Mouse (Mus musculus): ENCODE data around the gene Itgal.
"Not testable (repeated sequence)": the region's sequence is repeated elsewhere in the genome, so short reads cannot be mapped to it uniquely, and the experiment has no call there.

The Itgal gene

DNA sequence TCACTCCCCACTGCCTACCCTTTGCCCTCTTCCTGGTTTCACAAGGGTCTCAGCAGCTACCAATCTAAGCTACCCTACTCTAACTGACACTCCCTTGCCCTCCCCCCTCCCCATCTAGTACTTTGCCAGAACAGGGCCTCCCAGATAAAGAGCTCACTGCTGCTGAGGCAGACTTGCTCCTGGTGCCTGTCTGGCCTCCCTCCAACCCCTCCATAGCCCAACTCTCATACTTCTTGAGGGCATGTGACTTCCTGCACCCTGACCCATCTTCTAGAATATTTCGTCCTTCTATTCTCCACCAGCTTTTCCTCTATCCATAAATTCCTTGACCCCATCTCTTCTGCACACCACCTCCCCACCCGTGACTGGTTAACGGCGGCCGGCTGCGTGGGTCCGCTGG, 46.8 kb downstream of the Itgal start:
- no peak for DNase-seq (ENCODE audit: low spot score)

DNA sequence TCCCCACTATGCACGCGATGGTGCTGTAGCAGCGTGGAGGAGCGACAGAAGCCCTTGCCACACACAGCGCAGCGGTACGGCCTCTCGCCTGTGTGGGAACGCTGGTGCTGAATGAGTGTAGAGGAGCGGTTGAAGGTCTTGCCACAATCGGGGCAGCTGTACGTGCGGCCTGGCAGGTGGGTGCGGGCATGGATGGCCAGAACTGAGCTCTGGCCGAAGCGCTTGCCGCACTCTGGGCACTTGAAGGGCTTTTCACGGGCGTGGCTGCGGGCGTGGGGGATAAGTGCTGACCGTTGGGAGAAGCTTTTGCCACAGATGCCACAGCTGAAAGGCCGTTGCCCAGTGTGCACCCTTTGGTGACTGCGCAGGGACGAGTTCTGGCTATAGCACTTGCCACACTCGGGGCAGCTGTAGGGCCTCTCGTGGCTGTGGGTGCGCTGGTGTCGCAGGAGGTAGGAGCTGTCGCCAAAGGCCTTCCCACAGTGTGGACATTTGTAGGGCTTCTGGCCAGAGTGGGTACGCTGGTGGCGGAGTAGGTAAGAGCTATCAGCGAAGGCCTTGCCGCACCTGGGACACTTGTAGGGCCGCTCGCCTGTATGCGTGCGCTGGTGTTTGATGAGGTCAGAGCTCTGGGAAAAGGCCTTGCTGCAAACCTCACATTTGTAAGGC, 47.4 kb downstream of the Itgal start:
- DNase-seq (ENCODE audit: low spot score), result no peak

DNA sequence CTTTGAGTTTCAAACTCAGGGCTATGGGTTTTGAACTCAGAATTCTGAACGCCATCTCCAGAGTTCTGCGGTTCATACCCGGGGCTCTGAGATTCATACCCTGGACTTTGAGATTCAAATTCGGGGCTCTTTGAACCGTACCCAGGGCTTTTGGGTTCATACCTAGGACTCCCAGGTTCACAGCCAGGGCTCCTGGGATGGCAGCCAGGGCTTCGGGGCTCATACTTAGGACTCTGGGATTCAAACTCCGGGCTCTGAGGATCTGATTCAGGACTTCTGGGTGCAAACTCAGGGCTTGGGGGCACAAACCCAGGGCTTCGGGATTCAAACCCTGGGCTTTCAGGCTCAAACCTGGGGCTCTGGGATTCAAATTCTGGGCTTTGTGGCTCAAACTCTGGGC, 48.3 kb downstream of the Itgal start:
- no peak for DNase-seq (ENCODE audit: low spot score)

GRCm38 (mm10) chr7:127345092-127345491, 49.0 kb downstream of the Itgal start:
- no peak for DNase-seq (ENCODE audit: low spot score)

DNA sequence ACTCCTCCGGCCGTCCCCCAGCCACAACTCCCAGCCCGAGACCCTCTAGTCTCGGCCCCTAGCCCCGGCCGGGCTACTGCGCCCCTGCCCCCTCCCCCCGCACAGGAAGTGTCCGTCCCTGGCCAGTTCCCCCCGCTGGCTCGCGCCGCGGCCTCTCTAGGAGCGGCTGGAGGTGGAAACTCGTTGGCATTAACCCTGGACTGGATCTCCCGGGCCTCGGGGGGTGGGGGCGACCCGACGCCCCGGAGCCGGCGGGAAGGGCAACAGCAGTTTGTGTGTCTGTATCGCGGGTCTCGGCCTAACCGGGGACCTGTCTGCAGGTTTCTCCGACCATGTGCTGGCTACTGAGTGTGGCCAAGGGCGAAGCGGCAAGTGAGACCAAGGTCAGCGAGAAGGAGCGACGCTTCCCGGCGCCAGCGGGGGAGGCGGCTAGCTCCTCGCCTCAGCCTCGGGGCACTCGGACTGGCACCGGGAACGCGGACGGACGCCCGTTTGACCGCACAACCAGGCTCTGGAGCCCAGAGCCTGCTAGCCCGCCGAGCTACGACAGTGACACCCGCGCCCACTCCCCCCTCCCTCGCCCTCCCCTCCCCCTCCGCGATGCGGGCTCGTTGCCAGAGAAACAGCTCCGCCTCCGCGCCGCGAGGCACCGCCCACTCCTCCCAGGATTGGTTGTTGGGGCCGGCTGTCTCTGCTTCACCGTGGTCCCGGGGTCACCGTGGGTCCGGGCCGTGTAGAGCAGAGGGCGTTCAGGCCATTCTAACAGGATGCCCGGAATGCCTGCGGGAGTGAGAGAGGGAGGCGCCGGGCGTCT, 49.7 kb downstream of the Itgal start, which contains the start of gene Zfp768:
Gene Zfp768 (minus strand): TSS at position 78 of the 814 bp plus-strand sequence.
- peak; percentile 85 for DNase-seq (ENCODE audit: low spot score)

GRCm38 (mm10) chr7:127346676-127347075, 50.6 kb downstream of the Itgal start:
- no peak for DNase-seq (ENCODE audit: low spot score)

DNA sequence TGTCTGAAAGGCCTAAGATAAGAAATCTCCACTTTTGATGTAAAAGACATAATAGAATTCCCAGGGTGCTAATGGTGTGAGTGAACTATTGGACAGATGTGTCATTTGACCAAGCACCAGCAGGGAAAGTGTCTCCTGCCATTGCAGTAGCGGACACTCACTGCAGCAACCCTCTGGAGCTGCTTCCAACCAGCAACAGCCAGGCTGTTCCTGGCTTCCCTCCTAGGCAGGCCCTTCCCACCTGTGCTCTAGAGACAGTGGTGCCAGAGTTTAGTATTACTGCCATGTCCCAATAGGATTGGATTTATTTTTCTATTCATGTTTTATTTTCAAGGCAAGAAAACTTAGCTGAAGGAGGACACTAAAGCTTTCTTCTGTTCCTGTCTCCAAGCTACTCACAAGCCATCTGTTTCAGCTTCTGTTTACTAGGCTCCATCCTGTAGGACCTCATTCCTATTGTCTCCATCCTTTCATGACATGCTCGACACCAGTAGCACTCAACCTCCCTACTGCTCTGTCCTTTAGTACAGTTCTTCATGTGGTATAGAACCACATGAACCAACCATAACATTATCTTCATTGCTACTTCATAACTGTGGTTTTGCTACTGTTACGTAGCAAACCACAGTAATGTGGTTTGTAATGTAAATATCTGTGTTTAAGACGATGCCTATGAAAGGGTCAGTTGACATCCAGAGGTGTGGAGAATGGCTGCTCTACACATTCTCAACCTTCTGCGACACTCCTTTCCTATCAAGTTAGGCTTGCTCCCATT, 55.4 kb downstream of the Itgal start:
- no peak for DNase-seq (ENCODE audit: low spot score)

DNA sequence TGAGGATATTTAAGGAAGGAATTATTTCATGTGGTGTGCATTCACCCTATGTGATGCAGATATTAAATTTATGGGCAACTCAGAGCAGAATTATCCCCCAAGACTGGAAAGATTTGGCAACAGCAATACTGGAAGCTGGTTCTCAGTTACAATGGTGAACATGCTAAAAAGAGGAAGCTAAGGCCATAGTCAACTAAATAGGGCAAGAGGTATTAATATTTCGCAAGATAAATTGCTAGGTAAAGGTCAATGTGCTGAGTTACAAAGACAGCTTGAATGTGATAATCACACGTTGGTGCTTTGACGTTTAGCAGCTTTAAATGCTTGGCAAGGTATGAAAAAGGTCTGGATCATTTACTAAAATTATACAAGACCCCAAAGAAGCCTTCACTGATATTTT, 59.7 kb downstream of the Itgal start:
- DNase-seq (ENCODE audit: low spot score), result no peak

- no peak for DNase-seq (ENCODE audit: low spot score)
These were observed 61.8 kb downstream of the Itgal start for GRCm38 (mm10) chr7:127357871-127358270.

DNA sequence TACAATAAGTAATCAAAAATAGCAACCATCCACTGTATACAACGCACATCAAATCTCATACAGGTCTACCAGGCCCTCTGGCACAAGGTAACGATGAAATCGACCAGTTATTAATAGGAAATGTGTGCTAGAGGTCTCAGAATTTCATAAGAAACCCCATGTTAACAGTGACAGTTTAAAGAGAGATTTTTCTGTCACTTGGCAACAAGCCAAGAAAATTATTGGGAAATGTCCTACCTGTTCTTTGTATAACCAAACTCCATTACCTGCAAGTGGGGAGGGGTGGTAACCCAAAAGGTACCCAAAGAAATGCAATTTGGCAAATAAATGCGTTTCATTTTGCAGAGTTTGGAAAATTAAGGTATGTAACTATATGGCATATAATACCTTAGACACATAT, 62.4 kb downstream of the Itgal start:
- no peak for DNase-seq (ENCODE audit: low spot score)

- no peak for DNase-seq (ENCODE audit: low spot score)
These were observed 64.2 kb downstream of the Itgal start for GRCm38 (mm10) chr7:127360265-127360664.

DNA sequence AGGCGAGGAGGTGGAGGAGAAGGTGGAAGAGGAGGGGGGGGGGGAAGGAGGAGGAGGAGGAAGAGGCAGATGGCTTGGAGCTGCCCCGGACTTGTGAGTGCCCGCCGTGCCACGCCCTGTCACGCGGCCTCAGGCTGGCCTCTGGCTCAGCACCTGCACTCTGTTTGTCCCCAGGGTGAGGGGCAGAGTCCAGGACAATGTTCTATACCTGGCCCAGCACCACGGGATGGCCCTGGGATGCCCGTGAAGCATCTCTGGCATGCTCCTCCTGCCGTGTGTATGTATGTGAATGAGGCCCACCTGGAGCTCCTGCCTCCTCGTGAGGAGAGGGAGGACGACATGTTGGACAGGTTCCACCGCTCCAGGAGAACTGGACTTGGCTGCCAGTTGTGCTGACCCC, 65.4 kb downstream of the Itgal start:
- no peak for DNase-seq (ENCODE audit: low spot score)

GRCm38 (mm10) chr7:127362418-127362817, 66.4 kb downstream of the Itgal start:
- not testable (repeated sequence) for DNase-seq (ENCODE audit: low spot score)

- no peak for DNase-seq (ENCODE audit: low spot score)
These were observed 67.4 kb downstream of the Itgal start for GRCm38 (mm10) chr7:127363475-127363921.

- no peak for DNase-seq (ENCODE audit: low spot score)
These were observed 68.1 kb downstream of the Itgal start for GRCm38 (mm10) chr7:127364166-127364565.

DNA sequence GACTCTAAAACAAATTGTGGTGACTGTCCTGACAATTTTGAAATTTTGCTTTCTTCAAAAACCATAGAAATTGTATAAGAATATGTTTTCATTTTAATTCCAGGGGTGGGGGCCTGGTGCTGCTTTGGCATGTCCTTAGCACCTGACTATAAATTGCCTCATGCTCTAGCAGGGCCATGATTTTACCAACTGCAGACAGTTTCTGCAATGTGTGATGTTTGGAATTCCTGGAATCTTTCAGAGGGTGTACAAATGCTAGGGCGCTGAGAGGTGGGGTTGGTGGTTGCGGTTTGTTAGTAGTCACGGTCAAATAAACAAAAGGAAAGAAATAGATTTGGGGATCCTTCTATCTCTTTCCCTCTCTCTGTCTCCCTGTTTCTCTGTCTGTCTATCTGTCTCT, 70.2 kb downstream of the Itgal start:
- no peak for DNase-seq (ENCODE audit: low spot score)

DNA sequence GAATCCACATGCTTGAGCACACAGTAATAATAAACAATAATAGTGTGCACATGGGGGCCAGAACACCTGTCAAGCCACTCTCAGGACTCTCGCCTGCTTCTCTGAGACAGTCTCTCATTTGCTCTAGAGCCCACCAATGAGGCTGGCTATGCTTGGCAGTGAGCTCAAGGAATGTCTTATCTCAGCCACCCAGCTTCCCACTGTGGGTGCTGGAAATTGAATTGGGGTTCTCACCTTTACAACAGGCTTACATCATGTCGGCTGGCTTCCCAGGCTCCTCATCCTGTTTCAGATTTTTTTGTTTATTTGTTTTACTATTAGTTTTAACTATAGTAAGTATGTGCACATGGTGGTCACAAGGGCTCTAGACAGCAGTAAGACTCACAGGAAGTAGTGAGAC, 75.2 kb downstream of the Itgal start:
- DNase-seq (ENCODE audit: low spot score), result no peak

DNA sequence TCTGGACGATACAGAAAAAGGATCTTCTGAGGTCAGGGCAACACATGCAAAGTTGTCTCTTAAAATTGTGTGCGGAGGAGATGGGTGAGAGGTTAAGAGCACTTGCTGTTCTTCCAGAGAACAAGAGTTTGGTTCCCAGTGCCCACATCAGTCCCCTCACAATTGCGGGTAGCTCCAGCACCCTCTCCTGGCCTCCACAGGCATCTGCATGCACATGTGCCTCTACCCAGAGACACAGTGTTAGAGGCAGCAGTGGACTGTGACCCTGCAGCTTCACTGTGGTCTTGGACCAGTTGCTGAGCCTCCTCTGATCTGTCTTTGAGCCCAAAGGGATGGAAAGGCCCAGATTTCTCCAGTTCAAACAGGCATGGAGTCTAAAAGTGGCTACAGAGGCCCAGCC, 75.8 kb downstream of the Itgal start:
- not testable (repeated sequence) for DNase-seq (ENCODE audit: low spot score)

DNA sequence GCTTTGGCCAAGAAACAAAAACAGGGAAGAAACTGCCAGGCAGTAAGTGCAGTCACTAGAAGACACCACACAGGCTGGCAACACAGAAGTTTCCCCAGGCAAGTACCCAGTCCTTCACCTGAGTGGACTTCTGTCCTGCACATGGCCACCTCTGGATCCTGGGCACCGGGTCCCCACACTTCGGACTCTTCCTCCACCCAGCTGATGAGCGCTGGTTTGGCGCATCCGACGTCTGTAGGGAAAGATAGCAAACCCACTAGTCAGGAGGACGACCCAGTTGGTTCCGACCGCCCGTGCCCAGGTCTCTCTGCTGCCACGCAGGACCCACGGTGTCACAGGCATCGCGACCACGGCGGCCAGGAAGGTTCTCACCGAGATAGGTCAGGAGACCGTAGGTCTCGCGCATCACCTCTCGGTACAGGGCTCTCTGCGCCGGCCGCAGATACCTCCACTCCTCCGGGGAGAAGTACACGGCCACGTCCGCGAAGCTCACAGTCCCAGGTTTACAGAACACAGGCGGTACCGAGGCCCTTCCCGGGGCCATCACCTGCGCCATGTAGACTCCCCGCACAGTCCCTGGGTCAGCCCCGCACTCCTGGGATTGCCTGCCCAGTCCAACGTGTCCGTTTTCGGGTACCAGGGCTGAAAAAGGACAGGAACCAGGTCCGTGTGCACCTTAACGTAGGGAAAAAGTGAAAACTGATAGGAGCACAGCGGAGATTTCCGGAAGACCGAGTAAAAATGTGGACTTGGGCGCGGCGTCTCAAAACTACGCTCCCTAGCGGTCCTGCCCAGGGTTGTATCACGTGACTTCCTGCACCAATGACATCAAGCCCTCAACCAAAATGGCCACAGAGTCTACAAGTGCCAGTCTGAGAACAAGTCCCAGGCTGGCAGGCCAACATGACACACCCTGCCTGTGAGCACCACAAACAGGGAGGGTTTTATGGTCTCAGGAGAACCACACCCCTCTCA, 79.5 kb downstream of the Itgal start, which contains the start of gene Zfp747:
Gene Zfp747 (minus strand): TSS at position 780 of the 975 bp plus-strand sequence.
- peak; percentile 74 for DNase-seq (ENCODE audit: low spot score)

- no peak for DNase-seq (ENCODE audit: low spot score)
These were observed 82.4 kb downstream of the Itgal start for GRCm38 (mm10) chr7:127378310-127378921.

All from urinary bladder, postnatal 10 days (tissue).